Mouse (Mus musculus): Measurements from ENCODE around the gene N4bp3.
"Not testable (repeated sequence)": the region's sequence is repeated elsewhere in the genome, so short reads cannot be mapped to it uniquely, and the experiment has no call there.

The N4bp3 gene

GRCm38 (mm10) chr11:51650691-51651515 is at the start of gene N4bp3, which contains the start of gene D930048N14Rik:
Gene N4bp3, minus strand, starts transcription at chr11:51650842.
Gene D930048N14Rik, plus strand, starts transcription at chr11:51650954.
- DNase-seq (ENCODE audit: low spot score in 2 of 2): no peak

GRCm38 (mm10) chr11:51694984-51695383 is 44.3 kb upstream of the N4bp3 start:
- DNase-seq (ENCODE audit: low spot score in 2 of 2): no peak

- DNase-seq (ENCODE audit: low spot score in 2 of 2): not testable (repeated sequence)
These were observed 40.0 kb upstream of the N4bp3 start for GRCm38 (mm10) chr11:51690597-51690996.

GRCm38 (mm10) chr11:51689343-51689742 is 38.7 kb upstream of the N4bp3 start:
- no peak for DNase-seq (ENCODE audit: low spot score in 2 of 2)

- DNase-seq (ENCODE audit: low spot score in 2 of 2): peak; percentile 99 to 100
These were observed 38.0 kb upstream of the N4bp3 start, which contains the start of gene 0610009B22Rik for GRCm38 (mm10) chr11:51688330-51689328. Gene 0610009B22Rik, minus strand, starts transcription at chr11:51688874.

- no peak for DNase-seq (ENCODE audit: low spot score in 2 of 2)
These were observed 31.3 kb upstream of the N4bp3 start for GRCm38 (mm10) chr11:51681976-51682374.

- peak; percentile 87 to 95 for DNase-seq (ENCODE audit: low spot score in 2 of 2)
These were observed 30.8 kb upstream of the N4bp3 start for GRCm38 (mm10) chr11:51681324-51681975.

GRCm38 (mm10) chr11:51679466-51679865 is 28.8 kb upstream of the N4bp3 start:
- DNase-seq (ENCODE audit: low spot score in 2 of 2): no peak

GRCm38 (mm10) chr11:51677737-51678418 is 27.2 kb upstream of the N4bp3 start:
- DNase-seq (ENCODE audit: low spot score in 2 of 2): no peak

GRCm38 (mm10) chr11:51675386-51675785 is 24.7 kb upstream of the N4bp3 start:
- DNase-seq (ENCODE audit: low spot score in 2 of 2): no peak

- no peak for DNase-seq (ENCODE audit: low spot score in 2 of 2)
These were observed 22.6 kb upstream of the N4bp3 start for GRCm38 (mm10) chr11:51673291-51673690.

- DNase-seq (ENCODE audit: low spot score in 2 of 2): no peak
These were observed 20.7 kb upstream of the N4bp3 start for GRCm38 (mm10) chr11:51671376-51671775.

- DNase-seq (ENCODE audit: low spot score in 2 of 2): no peak
These were observed 20.2 kb upstream of the N4bp3 start for GRCm38 (mm10) chr11:51670846-51671245.

GRCm38 (mm10) chr11:51664747-51665146 is 14.1 kb upstream of the N4bp3 start:
- not testable (repeated sequence) for DNase-seq (ENCODE audit: low spot score in 2 of 2)

GRCm38 (mm10) chr11:51662632-51663031 is 12.0 kb upstream of the N4bp3 start:
- DNase-seq (ENCODE audit: low spot score in 2 of 2): no peak

- DNase-seq (ENCODE audit: low spot score in 2 of 2): no peak
These were observed 11.3 kb upstream of the N4bp3 start for GRCm38 (mm10) chr11:51661867-51662365.

GRCm38 (mm10) chr11:51658705-51659104 is 8.1 kb upstream of the N4bp3 start:
- DNase-seq (ENCODE audit: low spot score in 2 of 2): no peak

- DNase-seq (ENCODE audit: low spot score in 2 of 2): no peak
These were observed 7.6 kb upstream of the N4bp3 start for GRCm38 (mm10) chr11:51658291-51658690.

- no peak for DNase-seq (ENCODE audit: low spot score in 2 of 2)
These were observed 6.3 kb upstream of the N4bp3 start for GRCm38 (mm10) chr11:51656798-51657521.

GRCm38 (mm10) chr11:51654891-51655290 is 4.2 kb upstream of the N4bp3 start:
- no peak for DNase-seq (ENCODE audit: low spot score in 2 of 2)
